In the genomic region with DNA sequence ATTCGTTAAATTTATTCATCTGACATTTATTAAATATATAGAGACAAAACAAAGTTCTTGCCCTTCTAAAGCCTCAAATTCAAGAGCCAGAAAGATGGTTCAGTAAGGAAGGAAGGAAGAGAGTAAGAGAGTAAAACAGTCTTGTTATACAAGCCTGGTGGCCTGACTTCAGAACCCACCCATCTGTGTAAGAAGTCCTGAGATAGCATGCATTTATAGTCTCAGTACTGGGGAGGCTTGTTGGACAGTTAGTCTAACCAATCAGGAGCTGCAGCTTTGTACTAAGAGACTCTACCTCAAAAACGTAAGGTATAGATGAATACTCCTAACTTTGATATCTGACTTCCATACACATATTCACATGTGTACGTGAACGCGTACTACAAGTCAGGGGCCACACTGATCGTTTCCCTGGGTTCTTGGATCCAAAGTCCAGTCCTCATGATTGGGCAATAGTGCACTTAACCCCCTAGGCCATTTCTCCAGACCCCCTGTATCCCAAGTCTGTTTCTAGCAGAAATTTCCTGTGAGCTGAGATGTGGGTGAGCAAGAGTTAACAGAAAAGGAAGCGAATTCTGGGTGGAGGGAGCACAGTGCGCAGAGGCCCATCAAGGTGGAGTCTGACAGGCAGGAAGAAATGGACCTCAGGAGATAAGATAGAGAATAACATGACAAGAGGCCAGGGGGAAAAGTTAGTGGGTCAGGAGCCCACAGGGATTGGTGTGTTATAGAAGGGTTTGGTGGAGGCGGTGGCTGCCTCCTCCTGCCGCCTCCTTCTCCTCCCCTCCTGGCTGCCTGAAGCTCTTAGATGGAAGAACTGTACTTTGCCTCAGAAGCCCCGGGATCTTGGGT, we compare ENCODE assay signal across 12 mouse cellular contexts.
DNase-seq lines count a peak whose midpoint lies in the region; ATAC-seq and TF ChIP-seq lines count a peak whose summit lies in the region.
"Had no signal": no experiment of that assay in that cellular context is flagged by ENCODE, and none has a peak within 500 bp of the region (broad histone marks: within the 10 kb centered on the region; RNA-seq: fewer than 3 reads in every experiment).

No protein-coding gene starts in this region.

- H3K4me2 ChIP-seq in heart, embryonic 11.5 days = peak overlapping the region; percentile 30
- no peak overlapping the region for H3K4me2 ChIP-seq in lung, postnatal 0 days (replicated peaks; ENCODE audit: low read depth, low read length)
- peak overlapping the region; percentile 20; the same call in 1 of the 2 replicates for H3K4me2 ChIP-seq in intestine, embryonic 16.5 days (ENCODE audit: low read depth, low read length)
- H3K4me2 ChIP-seq in stomach, embryonic 15.5 days = no peak overlapping the region
- H3K4me2 ChIP-seq: forebrain, embryonic 12.5 days had no signal

- no peaks in the 10 kb centered on the region for H3K9me3 ChIP-seq in heart, embryonic 11.5 days (replicated peaks; ENCODE audit: control insufficient read depth, low read length)
- H3K9me3 ChIP-seq in lung, postnatal 0 days (ENCODE audit: low read length) = no peaks in the 10 kb centered on the region
- H3K9me3 ChIP-seq in intestine, embryonic 16.5 days (ENCODE audit: control insufficient read depth, low read length) = no peaks in the 10 kb centered on the region
- no peaks in the 10 kb centered on the region for H3K9me3 ChIP-seq in stomach, embryonic 15.5 days
- H3K9me3 ChIP-seq: forebrain, embryonic 12.5 days; midbrain, embryonic 10.5 days had no signal

- no peak for TF ChIP-seq CTCF in lung, postnatal 0 days (IDR thresholded peaks at IDR 0.05)

- 39% methylated on average over 11 of the region's 11 CpGs for WGBS in heart, embryonic 11.5 days (ENCODE audit: insufficient replicate concordance)
- WGBS in lung, postnatal 0 days = 59% methylated on average over 10 of the region's 11 CpGs
- 56% methylated on average over 11 of the region's 11 CpGs for WGBS in intestine, embryonic 16.5 days
- 62% methylated on average over 11 of the region's 11 CpGs for WGBS in stomach, embryonic 15.5 days

- no peak for DNase-seq in heart, adult 9 months (ENCODE audit: low spot score in 2 of 2)
- peak; percentile 7 for DNase-seq in lung, postnatal 0 days (ENCODE audit: low spot score)
- no peak for DNase-seq in lung, postnatal 25 days (ENCODE audit: low spot score)
- no peak for DNase-seq in retina, postnatal 1 day
- DNase-seq in thymus, postnatal 36 days = no peak
- DNase-seq: B cell, adult 2 months; cerebellum, adult 11 months had no signal

- H3K36me3 ChIP-seq in heart, embryonic 11.5 days (ENCODE audit: control insufficient read depth, insufficient read depth, low read length) = no peaks in the 10 kb centered on the region
- H3K36me3 ChIP-seq in lung, postnatal 0 days (ENCODE audit: insufficient read depth, low read length) = no peaks in the 10 kb centered on the region
- H3K36me3 ChIP-seq in intestine, embryonic 16.5 days (ENCODE audit: control insufficient read depth, insufficient read depth, low read length) = no peaks in the 10 kb centered on the region
- H3K36me3 ChIP-seq in stomach, embryonic 15.5 days = no peaks in the 10 kb centered on the region
- H3K36me3 ChIP-seq: forebrain, embryonic 12.5 days; midbrain, embryonic 10.5 days had no signal

- peak; percentile 90 for ATAC-seq in heart, embryonic 11.5 days (replicated peaks; ENCODE audit: insufficient number of reproducible peaks, low FRiP score, low TSS enrichment)
- peak; percentile 40; the same call in 1 of the 2 replicates for ATAC-seq in lung, postnatal 0 days
- peak; percentile 97 for ATAC-seq in intestine, embryonic 16.5 days
- peak; percentile 71 for ATAC-seq in stomach, embryonic 15.5 days (ENCODE audit: insufficient read depth, low FRiP score, low read depth)

- peak; percentile 53 for TF ChIP-seq EP300 in lung, postnatal 0 days (IDR thresholded peaks at IDR 0.05)

- H3K4me3 ChIP-seq in heart, embryonic 11.5 days (ENCODE audit: low read depth, low read length) = no peak overlapping the region
- H3K4me3 ChIP-seq in lung, postnatal 0 days (ENCODE audit: low read depth, low read length) = no peak overlapping the region
- no peak overlapping the region for H3K4me3 ChIP-seq in intestine, embryonic 16.5 days (ENCODE audit: low read length)
- no peak overlapping the region for H3K4me3 ChIP-seq in stomach, embryonic 15.5 days (replicated peaks)
- H3K4me3 ChIP-seq: forebrain, embryonic 12.5 days; midbrain, embryonic 10.5 days had no signal

- peaks cover 19% of the 10 kb centered on the region for H3K4me1 ChIP-seq in heart, embryonic 11.5 days (ENCODE audit: control insufficient read depth, insufficient read depth, low read length)
- no peaks in the 10 kb centered on the region for H3K4me1 ChIP-seq in lung, postnatal 0 days (ENCODE audit: insufficient read depth, low read depth, low read length)
- no peaks in the 10 kb centered on the region for H3K4me1 ChIP-seq in intestine, embryonic 16.5 days (ENCODE audit: control insufficient read depth, insufficient read depth, low read length)
- H3K4me1 ChIP-seq in stomach, embryonic 15.5 days = no peaks in the 10 kb centered on the region; the same call in 1 of the 2 replicates
- H3K4me1 ChIP-seq: midbrain, embryonic 10.5 days had no signal

- H3K27ac ChIP-seq in heart, embryonic 11.5 days (ENCODE audit: low read depth, low read length) = peak overlapping the region; percentile 31; the same call in 1 of the 2 replicates
- no peak overlapping the region for H3K27ac ChIP-seq in lung, postnatal 0 days (ENCODE audit: low read length)
- H3K27ac ChIP-seq in intestine, embryonic 16.5 days (ENCODE audit: low read length) = peak overlapping the region; percentile 14
- no peak overlapping the region for H3K27ac ChIP-seq in stomach, embryonic 15.5 days
- H3K27ac ChIP-seq: forebrain, embryonic 12.5 days; midbrain, embryonic 10.5 days had no signal

- no peak overlapping the region for H3K9ac ChIP-seq in heart, embryonic 11.5 days (ENCODE audit: low read depth, low read length)
- no peak overlapping the region for H3K9ac ChIP-seq in lung, postnatal 0 days (replicated peaks; ENCODE audit: low read depth)
- no peak overlapping the region for H3K9ac ChIP-seq in intestine, embryonic 16.5 days (ENCODE audit: low read depth, low read length)
- no peak overlapping the region for H3K9ac ChIP-seq in stomach, embryonic 15.5 days
- H3K9ac ChIP-seq: forebrain, embryonic 12.5 days had no signal

- H3K27me3 ChIP-seq in heart, embryonic 11.5 days (ENCODE audit: control insufficient read depth, insufficient read depth, low read length) = no peaks in the 10 kb centered on the region; the same call in 1 of the 2 replicates
- no peaks in the 10 kb centered on the region for H3K27me3 ChIP-seq in lung, postnatal 0 days (replicated peaks; ENCODE audit: insufficient read depth, low read length)
- H3K27me3 ChIP-seq in intestine, embryonic 16.5 days (replicated peaks; ENCODE audit: control insufficient read depth, insufficient read depth, low read length) = no peaks in the 10 kb centered on the region
- no peaks in the 10 kb centered on the region for H3K27me3 ChIP-seq in stomach, embryonic 15.5 days (replicated peaks)
- H3K27me3 ChIP-seq: forebrain, embryonic 12.5 days had no signal

Comparison
In these comparisons a context has a peak if more than half of its experiments do, and no peak if none do; other contexts are left out.
1. ATAC-seq: peak in every context shown above with its lines; median percentile 97 in intestine, embryonic 16.5 days; 90 in heart, embryonic 11.5 days; 71 in stomach, embryonic 15.5 days; 40 in lung, postnatal 0 days.
2. H3K27ac ChIP-seq: peak in heart, embryonic 11.5 days (single experiment) and intestine, embryonic 16.5 days (single experiment); none in lung, postnatal 0 days (single experiment) and stomach, embryonic 15.5 days (single experiment).
3. H3K4me2 ChIP-seq: peak in heart, embryonic 11.5 days (single experiment) and intestine, embryonic 16.5 days (single experiment); none in lung, postnatal 0 days (single experiment) and stomach, embryonic 15.5 days (single experiment).